Mouse (Mus musculus) cerebellum, adult 11 months (tissue): Measurements from ENCODE around the gene Eps8.

Source experiments
- DNase-seq: peaks from one replicate; pipeline ENCODE4 v3.0.0; 2022

The Eps8 gene

DNA sequence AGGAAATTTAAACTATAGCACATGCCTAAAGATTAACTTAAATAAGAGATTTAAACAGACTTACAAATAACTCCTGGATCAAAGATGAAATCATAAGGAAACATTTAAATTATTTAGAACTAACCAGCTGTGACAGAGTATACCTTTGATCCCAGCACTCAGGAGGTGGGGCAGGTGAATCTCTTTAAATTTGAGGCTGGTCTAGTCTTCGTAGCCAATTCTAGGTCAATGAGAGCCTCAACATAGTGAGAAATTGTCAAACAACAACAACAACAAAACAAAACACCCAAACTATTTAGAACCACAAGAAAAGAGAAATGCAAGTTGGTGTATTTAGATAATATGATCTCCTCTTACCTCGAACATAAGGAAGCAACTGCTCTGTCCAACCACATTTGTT is at the start of gene Eps8:
TSS of gene Eps8 (minus strand) at position 101 of the 400 bp plus-strand sequence.
- DNase-seq = no peak

GRCm38 (mm10) chr6:137703431-137703830 is 48.8 kb upstream of the Eps8 start:
- no peak for DNase-seq

- no peak for DNase-seq
Measured at GRCm38 (mm10) chr6:137702918-137703317, 48.2 kb upstream of the Eps8 start.

DNA sequence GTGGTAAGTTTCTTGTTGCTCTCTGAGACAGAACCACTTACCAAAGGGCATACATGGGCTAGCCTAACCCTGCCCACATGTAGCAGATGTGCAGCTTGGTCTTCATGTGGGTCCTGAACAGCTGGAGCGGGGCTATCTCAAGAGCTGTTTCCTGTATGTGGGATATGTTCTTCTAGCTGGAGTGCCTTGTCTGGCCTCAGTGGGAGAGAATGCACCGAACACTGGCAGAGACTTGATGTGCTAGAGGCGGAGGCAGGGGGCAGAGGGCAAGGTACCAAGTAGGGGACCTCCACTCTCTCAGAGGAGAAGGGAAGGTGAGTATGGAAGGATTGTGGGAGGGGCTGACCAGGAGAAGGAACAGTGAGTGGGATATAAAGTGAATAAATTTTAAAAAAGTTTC is 47.5 kb upstream of the Eps8 start:
- DNase-seq = no peak

GRCm38 (mm10) chr6:137699434-137699833 is 44.8 kb upstream of the Eps8 start:
- DNase-seq = no peak

GRCm38 (mm10) chr6:137696445-137697204 is 41.9 kb upstream of the Eps8 start:
- no peak for DNase-seq

- DNase-seq = no peak
Measured at GRCm38 (mm10) chr6:137695046-137695445, 40.4 kb upstream of the Eps8 start.

- DNase-seq = no peak
Measured at GRCm38 (mm10) chr6:137694310-137694709, 39.6 kb upstream of the Eps8 start.

DNA sequence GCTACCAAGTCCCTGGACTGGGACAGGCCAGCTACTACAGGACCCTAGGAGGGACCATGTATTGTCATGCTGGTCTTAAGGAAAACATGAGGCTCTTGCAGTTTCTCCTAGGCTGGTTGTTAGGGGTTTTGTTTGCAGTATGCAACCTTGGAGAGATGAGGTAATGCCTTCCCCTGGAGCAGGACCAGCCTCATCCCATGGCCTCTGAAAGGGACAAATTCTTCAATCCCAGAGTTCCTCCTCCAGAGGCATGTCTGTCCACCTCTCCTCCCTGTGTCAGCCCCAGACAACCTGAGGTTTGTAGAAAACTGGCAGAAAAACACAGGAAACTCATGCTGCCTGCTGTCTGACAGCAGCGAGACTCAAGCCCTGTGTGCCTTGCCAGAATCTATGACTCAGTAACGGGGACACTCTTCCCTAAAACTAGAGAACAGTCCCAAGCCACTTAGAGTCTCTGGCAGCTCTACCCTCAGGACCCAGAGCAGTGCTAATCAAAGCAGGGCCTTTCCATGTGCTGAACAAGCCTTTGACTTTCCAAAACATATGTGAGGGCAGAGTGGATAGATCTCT is 36.0 kb upstream of the Eps8 start:
- no peak for DNase-seq

- no peak for DNase-seq
Measured at GRCm38 (mm10) chr6:137688506-137689105, 33.9 kb upstream of the Eps8 start.

GRCm38 (mm10) chr6:137688079-137688478 is 33.4 kb upstream of the Eps8 start:
- no peak for DNase-seq

GRCm38 (mm10) chr6:137687667-137688066 is 33.0 kb upstream of the Eps8 start:
- DNase-seq = no peak

DNA sequence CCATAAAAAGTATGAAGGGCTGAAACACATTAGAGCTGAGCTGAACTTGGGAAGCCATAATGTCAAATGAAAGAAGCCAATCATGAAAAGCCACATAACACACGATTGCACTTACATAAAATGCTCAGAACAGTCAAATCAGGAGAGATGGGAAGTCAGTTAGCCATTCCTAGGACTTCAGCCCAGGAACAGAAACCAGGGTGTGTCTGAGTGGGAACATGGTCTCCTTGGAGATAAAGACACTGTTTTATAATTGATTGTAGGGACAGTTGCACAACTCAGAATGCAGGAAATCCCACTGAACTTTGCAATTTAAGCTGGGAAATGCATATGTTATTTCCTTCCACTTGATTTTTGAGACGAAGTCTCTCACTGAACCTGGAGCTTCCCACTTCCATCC is 28.0 kb upstream of the Eps8 start:
- no peak for DNase-seq

- DNase-seq = no peak
Measured at GRCm38 (mm10) chr6:137681000-137681399, 26.3 kb upstream of the Eps8 start.

DNA sequence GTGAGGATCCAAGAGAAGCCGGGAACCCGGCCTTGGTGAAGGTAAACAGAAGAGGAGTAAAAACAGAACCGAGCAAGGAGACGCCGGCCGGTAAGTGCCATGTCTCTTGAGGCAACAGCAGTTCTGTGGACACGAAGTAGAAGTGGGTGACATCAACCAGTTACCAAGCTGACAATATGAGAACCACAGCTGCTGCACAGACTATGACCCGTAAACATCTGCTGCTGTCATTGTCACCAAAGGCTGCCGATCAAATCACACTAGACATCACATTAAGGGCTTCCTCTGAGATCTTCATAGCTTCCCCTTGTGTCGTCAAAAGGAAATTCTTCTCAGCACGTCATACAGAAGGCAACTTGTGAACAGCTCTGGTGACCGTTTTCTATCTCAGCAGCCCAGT is 21.9 kb upstream of the Eps8 start:
- no peak for DNase-seq

DNA sequence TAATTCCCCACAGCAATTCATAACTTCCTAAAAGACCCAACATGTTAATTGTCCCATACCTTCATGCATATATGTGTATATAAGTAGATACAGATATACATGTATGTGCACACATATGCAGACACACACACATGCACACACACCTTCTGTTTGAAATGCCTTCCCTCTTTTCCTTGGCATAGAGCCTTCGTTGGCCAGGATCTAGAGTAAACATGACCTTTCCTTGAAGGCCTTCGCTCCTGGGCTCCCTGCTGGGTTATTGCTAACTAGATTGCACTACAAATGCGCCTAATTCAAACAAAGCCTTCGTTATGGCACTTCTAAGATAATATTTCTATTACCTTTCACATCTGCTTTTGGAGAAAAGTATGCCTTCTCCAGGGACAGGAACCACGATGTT is 20.9 kb upstream of the Eps8 start:
- DNase-seq = no peak

- no peak for DNase-seq
Measured at GRCm38 (mm10) chr6:137673301-137673700, 18.6 kb upstream of the Eps8 start.

DNA sequence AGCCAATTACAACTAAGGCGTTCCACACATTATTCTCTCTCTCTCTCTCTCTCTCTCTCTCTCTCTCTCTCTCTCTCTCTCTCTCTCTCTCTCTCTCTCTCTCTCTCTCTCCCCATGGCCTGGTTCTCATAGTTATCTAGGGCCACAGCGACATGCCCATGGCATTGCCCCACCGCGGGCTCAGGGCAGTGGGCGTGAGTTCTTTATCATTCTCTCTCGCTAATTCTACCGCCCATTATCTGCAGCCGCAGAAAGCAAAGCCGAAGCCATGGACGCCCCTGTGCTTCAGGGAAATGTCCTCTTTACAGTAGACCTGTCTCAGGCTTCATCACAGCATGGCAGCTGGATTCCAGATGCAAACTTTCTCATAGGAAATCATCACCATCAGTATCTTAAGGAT is 16.9 kb upstream of the Eps8 start:
- no peak for DNase-seq

DNA sequence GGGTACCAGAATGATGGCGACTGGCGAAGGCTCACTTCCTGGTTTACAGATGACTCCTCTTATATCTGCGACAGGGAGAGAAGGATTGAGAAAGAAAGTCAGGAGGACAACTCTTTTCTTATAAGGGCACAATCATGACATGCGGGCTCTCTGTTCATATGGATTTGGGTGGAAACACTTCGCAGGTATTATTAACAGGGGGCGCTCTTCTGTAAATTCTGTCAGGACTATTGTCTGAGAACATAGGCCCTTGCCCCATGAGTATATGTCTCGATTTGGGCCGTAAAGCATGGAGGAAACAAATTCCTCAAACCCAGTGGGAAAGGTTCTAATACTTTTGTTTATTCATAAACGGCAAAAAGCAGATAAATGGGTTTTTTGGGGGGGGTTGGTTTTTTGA is 16.1 kb upstream of the Eps8 start:
- DNase-seq = no peak

DNA sequence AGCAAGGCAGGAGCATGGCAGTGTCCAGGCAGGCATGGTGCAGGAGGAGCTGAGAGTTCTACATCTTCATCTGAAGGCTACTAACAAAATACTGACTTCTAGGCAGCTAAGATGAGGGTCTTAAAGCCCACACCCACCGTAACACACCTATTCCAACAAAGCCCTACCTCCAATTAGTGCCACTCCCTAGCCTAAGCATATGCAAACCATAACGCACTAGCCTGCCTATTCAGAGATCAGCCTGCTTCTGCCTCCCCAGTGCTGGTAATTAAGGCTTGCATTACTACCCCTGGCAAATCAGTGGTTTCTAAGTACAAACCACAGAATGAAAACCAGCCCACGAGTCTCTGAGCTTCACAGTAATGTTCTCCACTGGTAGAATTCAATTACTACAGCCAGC is 15.2 kb upstream of the Eps8 start:
- DNase-seq = no peak

DNA sequence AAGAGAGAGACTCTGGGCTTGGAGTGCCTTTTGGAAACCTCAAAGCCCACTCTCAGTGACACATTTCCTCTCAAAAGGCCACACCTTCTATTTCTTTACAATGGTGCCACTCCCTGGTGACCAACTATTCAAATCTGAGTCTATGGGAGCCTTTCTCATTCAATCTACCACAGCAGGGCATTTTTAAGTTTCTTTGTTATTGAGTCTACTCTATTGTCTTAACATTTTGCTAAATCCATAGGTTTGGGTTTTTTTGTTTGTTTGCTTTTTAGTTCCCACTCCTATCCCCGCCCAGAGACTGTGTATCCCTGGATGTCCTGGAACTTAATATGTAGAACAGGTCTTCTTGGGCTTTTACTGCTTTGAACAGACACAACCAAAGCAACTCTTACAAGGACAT is 14.8 kb upstream of the Eps8 start:
- DNase-seq = no peak

DNA sequence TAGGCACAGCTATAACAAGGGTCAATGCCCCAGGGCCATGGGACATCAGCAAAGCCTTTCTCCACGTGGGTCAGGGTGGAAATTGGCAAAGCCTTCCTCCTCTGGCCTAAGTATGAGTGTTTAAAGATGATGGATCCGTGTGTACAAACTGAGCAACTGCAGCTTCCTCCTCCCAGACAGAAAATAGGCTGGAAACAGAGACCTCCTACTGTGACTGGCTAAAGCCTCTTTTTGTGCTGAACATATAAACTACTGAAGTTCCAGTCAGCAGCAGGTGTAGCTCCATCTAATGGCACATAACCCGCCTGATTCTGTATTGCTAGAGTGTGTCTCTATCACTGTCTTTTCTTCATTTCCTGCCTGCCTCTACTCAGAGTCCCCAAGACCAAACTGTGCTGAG is 13.7 kb upstream of the Eps8 start:
- DNase-seq = no peak

GRCm38 (mm10) chr6:137667665-137668064 is 13.0 kb upstream of the Eps8 start:
- no peak for DNase-seq

DNA sequence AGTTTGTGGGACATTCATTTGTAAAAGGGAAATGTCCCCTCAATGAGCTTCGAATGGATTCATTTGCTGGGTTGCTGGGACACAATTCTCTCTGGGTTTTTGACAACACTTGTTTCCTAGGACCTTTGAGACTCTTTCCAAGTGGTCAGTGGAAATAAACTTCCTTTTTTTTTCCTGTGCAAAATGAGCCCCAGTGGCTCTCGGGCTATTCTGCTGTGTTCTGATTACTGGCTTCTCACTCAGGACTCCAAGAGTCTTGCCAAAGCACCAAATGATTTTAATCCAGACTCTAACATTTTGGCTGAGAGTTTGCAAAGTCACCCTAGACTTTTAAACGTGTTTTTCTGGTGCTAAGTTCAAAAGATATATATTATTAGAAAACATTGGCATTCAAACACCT is 10.3 kb upstream of the Eps8 start:
- no peak for DNase-seq
